Mouse (Mus musculus) lung, postnatal 0 days (tissue): ENCODE measurements around the gene Reg1.

Source experiments
- CTCF ChIP-seq: IDR thresholded peaks from 2 replicates; pipeline ENCODE4 v1.5.1; 2016; ENCODE audit warnings: antibody characterized with exemption, mild to moderate bottlenecking
- EP300 ChIP-seq: IDR thresholded peaks from 2 replicates; pipeline ENCODE4 v1.6.1; 2016; ENCODE audit warnings: antibody characterized with exemption, mild to moderate bottlenecking, control low read depth

- TF ChIP-seq CTCF (no peak), EP300 (no peak)
Observed at GRCm38 (mm10) chr6:78385609-78386008, 36.9 kb upstream of the Reg1 start.
